Mouse (Mus musculus): ENCODE data around the gene Vmn1r69. TPM values are rescaled to one million over a fixed set of nuclear protein-coding genes. Genes with fewer than 3 reads are reported as not detected.

Vmn1r69 gene
- polyA plus RNA-seq (2015; fragmentation: Nextera tagmentation; extraction: Ambion mirVana), result not detected in 2 replicates

GRCm38 (mm10) chr7:10613559-10613958 is at the start of gene Vmn1r69:
TSS of gene Vmn1r69 (minus strand) at chr7:10613659.
- H3K9ac ChIP-seq, result no peak within 1 kb of the TSS
- no peak within 1 kb of the TSS for H3K4me3 ChIP-seq (replicated peaks)
- no peaks in the 10 kb centered on the region for H3K9me3 ChIP-seq (replicated peaks)
- H3K4me2 ChIP-seq, result no peak within 1 kb of the TSS
- no peaks in the 10 kb centered on the region for H3K4me1 ChIP-seq
- ATAC-seq (replicated peaks; ENCODE audit: low FRiP score), result no peak
- no peaks in the 10 kb centered on the region for H3K27me3 ChIP-seq
- no peak within 1 kb of the TSS for H3K27ac ChIP-seq
- no peaks in the 10 kb centered on the region for H3K36me3 ChIP-seq

- WGBS, result 71% methylated on average over 1 of the region's 1 CpGs
- Histone ChIP-seq H3K9me3 (replicated peaks) (peaks cover 6% of the 10 kb centered on the region), H3K9ac (no peak within 1 kb of the TSS), H3K4me3 (replicated peaks) (no peak within 1 kb of the TSS), H3K27ac (no peak within 1 kb of the TSS), H3K27me3 (no peaks in the 10 kb centered on the region), H3K4me1 (no peaks in the 10 kb centered on the region), H3K36me3 (no peaks in the 10 kb centered on the region), H3K4me2 (no peak within 1 kb of the TSS)
- ATAC-seq (replicated peaks; ENCODE audit: low FRiP score), result no peak
These were observed 17.8 kb upstream of the Vmn1r69 start, which contains the start of gene Vmn1r70 for GRCm38 (mm10) chr7:10631232-10631631. TSS of gene Vmn1r70 (plus strand) at chr7:10631532.

- Histone ChIP-seq H3K4me2 (no peak within 1 kb of the TSS), H3K9me3 (replicated peaks) (no peaks in the 10 kb centered on the region; the same call in 1 of the 2 replicates), H3K4me3 (replicated peaks) (no peak within 1 kb of the TSS), H3K27ac (no peak within 1 kb of the TSS), H3K36me3 (no peaks in the 10 kb centered on the region), H3K9ac (no peak within 1 kb of the TSS), H3K27me3 (no peaks in the 10 kb centered on the region), H3K4me1 (no peaks in the 10 kb centered on the region)
- no peak for ATAC-seq (replicated peaks; ENCODE audit: low FRiP score)
- 76% methylated on average over 2 of the region's 2 CpGs for WGBS
These were observed 55.1 kb downstream of the Vmn1r69 start, which contains the start of gene Vmn1r68 for GRCm38 (mm10) chr7:10558385-10558784. TSS of gene Vmn1r68 (minus strand) at chr7:10558485.

Other genes with a start within 250 kb of the Vmn1r69 start
- gene Vmn1r67, start 170.3 kb downstream of the Vmn1r69 start, polyA plus RNA-seq (2015; fragmentation: Nextera tagmentation; extraction: Ambion mirVana), result not detected in 2 replicates
- 12.3 and 12.5 TPM in 2 replicates for gene Zik1, start 118.3 kb downstream of the Vmn1r69 start, polyA plus RNA-seq (2015; fragmentation: Nextera tagmentation; extraction: Ambion mirVana)
- gene Vmn1r68, start 55.2 kb downstream of the Vmn1r69 start, polyA plus RNA-seq (2015; fragmentation: Nextera tagmentation; extraction: Ambion mirVana), result not detected in 2 replicates
- not detected in 2 replicates for gene Vmn1r70, start 17.9 kb upstream of the Vmn1r69 start, polyA plus RNA-seq (2015; fragmentation: Nextera tagmentation; extraction: Ambion mirVana)
- not detected in 2 replicates for gene Nlrp4b, start 74.1 kb upstream of the Vmn1r69 start, polyA plus RNA-seq (2015; fragmentation: Nextera tagmentation; extraction: Ambion mirVana)
- not detected in 2 replicates for gene Vmn1r71, start 140.7 kb upstream of the Vmn1r69 start, polyA plus RNA-seq (2015; fragmentation: Nextera tagmentation; extraction: Ambion mirVana)